Mouse (Mus musculus): ENCODE results near the gene Serpinb12. TPM values are rescaled to one million over a fixed set of nuclear protein-coding genes. Genes with fewer than 3 reads are reported as not detected.

Gene Serpinb12
- polyA plus RNA-seq (2015; fragmentation: Nextera tagmentation; extraction: Ambion mirVana), result not detected in 2 replicates

DNA sequence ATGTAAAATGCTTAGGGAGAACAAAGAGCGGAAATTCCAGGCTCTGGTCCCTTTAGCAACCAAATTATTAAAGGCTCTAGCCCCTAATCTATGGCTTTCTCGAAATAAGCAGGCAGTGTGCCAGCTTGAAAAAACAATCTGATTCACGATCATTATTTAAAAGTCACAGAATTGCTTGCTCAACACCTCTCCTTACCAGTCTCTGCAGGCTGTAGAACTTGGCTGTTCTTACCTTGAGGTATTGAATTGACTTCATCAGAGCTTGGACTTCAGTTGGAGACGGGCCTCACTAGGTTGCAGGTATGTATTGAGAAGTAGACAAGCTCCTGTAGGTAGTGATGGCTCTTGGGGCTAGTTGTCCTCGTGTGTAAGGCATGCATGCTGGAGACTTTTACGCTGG lies at the start of gene Serpinb12:
Serpinb12 (plus strand) TSS at position 185 of the 400 bp plus-strand sequence.

DNA sequence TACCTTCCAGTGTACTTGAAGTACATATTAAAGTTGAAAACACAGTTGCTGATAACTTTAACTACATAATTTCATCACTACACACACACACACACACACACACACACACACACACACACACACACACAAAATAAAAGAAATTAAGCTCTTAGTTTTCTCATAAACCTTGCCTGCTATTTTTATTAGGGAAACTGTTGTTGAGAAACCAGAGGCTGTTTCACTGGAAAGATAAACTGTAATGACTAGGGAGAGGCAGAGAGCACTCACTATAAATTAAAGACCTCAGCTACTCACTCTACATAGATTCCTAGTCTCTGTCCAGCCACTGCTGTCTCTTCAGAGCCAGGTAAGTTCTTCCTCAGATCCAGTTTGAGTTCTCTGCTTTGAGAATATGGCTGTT lies 46.4 kb downstream of the Serpinb12 start, which contains the start of gene Serpinb13:
Serpinb13 (plus strand) TSS at position 301 of the 400 bp plus-strand sequence.

Other genes starting within 250 kb of the Serpinb12 start
- 5.4 and 6.4 TPM in 2 replicates for gene Bcl2, start 220.2 kb upstream of the Serpinb12 start, polyA plus RNA-seq (2015; fragmentation: Nextera tagmentation; extraction: Ambion mirVana)
- gene Kdsr, start 174.7 kb upstream of the Serpinb12 start, polyA plus RNA-seq (2015; fragmentation: Nextera tagmentation; extraction: Ambion mirVana), result 6.3 and 7.3 TPM in 2 replicates
- 27.3 and 34.8 TPM in 2 replicates for gene Vps4b, start 137.7 kb upstream of the Serpinb12 start, polyA plus RNA-seq (2015; fragmentation: Nextera tagmentation; extraction: Ambion mirVana)
- 0.13 and 0.56 TPM in 2 replicates for gene Serpinb5, start 73.3 kb upstream of the Serpinb12 start, polyA plus RNA-seq (2015; fragmentation: Nextera tagmentation; extraction: Ambion mirVana)
- gene Serpinb13, start 46.5 kb downstream of the Serpinb12 start, polyA plus RNA-seq (2015; fragmentation: Nextera tagmentation; extraction: Ambion mirVana), result not detected in 2 replicates
- not detected in 2 replicates for gene Serpinb3a, start 117.9 kb downstream of the Serpinb12 start, polyA plus RNA-seq (2015; fragmentation: Nextera tagmentation; extraction: Ambion mirVana)
- not detected in 2 replicates for gene Serpinb3d, start 149.1 kb downstream of the Serpinb12 start, polyA plus RNA-seq (2015; fragmentation: Nextera tagmentation; extraction: Ambion mirVana)

All from spleen, postnatal 0 days (tissue).